Mouse (Mus musculus): ENCODE measurements around the gene Zbtb4. TPM values are rescaled to one million over a fixed set of nuclear protein-coding genes. Genes with fewer than 3 reads are reported as not detected.

The Zbtb4 gene
- polyA plus RNA-seq, 1 experiment: 30.6 TPM

Other genes starting within 250 kb of the Zbtb4 start
- gene Dnah2, start 216.8 kb upstream of the Zbtb4 start, polyA plus RNA-seq (2012; rRNA removed): 0.88 and 1.1 TPM in 2 replicates
- 0.93 and 1.1 TPM in 2 replicates for gene Efnb3, start 205.7 kb upstream of the Zbtb4 start, polyA plus RNA-seq (2012; rRNA removed)
- 13.1 and 14.9 TPM in 2 replicates for gene Wrap53, start 185.7 kb upstream of the Zbtb4 start, polyA plus RNA-seq (2012; rRNA removed)
- gene Trp53, start 185.6 kb upstream of the Zbtb4 start, polyA plus RNA-seq (2012; rRNA removed): 58.2 and 62.0 TPM in 2 replicates
- 12.5 and 18.1 TPM in 2 replicates for gene Atp1b2, start 160.0 kb upstream of the Zbtb4 start, polyA plus RNA-seq (2012; rRNA removed)
- not detected in 2 replicates for gene Shbg, start 148.0 kb upstream of the Zbtb4 start, polyA plus RNA-seq (2012; rRNA removed)
- gene Sat2, start 143.9 kb upstream of the Zbtb4 start, polyA plus RNA-seq (2012; rRNA removed): 10.3 and 11.2 TPM in 2 replicates
- gene Fxr2, start 132.9 kb upstream of the Zbtb4 start, polyA plus RNA-seq (2012; rRNA removed): 69.7 and 80.8 TPM in 2 replicates
- 1.9 and 2.4 TPM in 2 replicates for gene Sox15, start 110.6 kb upstream of the Zbtb4 start, polyA plus RNA-seq (2012; rRNA removed)
- gene Mpdu1, start 103.3 kb upstream of the Zbtb4 start, polyA plus RNA-seq (2012; rRNA removed): 118 and 159 TPM in 2 replicates
- gene Cd68, start 99.8 kb upstream of the Zbtb4 start, polyA plus RNA-seq (2012; rRNA removed): 31.8 and 35.9 TPM in 2 replicates
- gene Eif4a1, start 93.5 kb upstream of the Zbtb4 start, polyA plus RNA-seq (2012; rRNA removed): 311 and 352 TPM in 2 replicates
- 58.7 and 72.4 TPM in 2 replicates for gene Senp3, start 83.8 kb upstream of the Zbtb4 start, polyA plus RNA-seq (2012; rRNA removed)
- gene Tnfsf13, start 80.1 kb upstream of the Zbtb4 start, polyA plus RNA-seq (2012; rRNA removed): 4.6 and 4.7 TPM in 2 replicates
- 21.3 and 27.6 TPM in 2 replicates for gene Tnfsf12, start 70.1 kb upstream of the Zbtb4 start, polyA plus RNA-seq (2012; rRNA removed)
- 4.2 and 4.9 TPM in 2 replicates for gene Tnfsfm13, start 69.8 kb upstream of the Zbtb4 start, polyA plus RNA-seq (2012; rRNA removed)
- gene Polr2a, start 7.3 kb upstream of the Zbtb4 start, polyA plus RNA-seq (2012; rRNA removed): 18.5 and 48.2 TPM in 2 replicates
- 0.22 and 0.51 TPM in 2 replicates for gene Slc35g3, start 3.9 kb upstream of the Zbtb4 start, polyA plus RNA-seq (2012; rRNA removed)
- 15.3 and 18.3 TPM in 2 replicates for gene Chrnb1, start 30.0 kb downstream of the Zbtb4 start, polyA plus RNA-seq (2012; rRNA removed)
- 6.9 and 7.7 TPM in 2 replicates for gene Fgf11, start 35.9 kb downstream of the Zbtb4 start, polyA plus RNA-seq (2012; rRNA removed)
- gene Tmem102, start 39.7 kb downstream of the Zbtb4 start, polyA plus RNA-seq (2012; rRNA removed): 12.9 and 20.5 TPM in 2 replicates
- 0.18 and 0.47 TPM in 2 replicates for gene Gm39566, start 49.4 kb downstream of the Zbtb4 start, polyA plus RNA-seq (2012; rRNA removed)
- 6.8 and 9.8 TPM in 2 replicates for gene Spem2, start 52.6 kb downstream of the Zbtb4 start, polyA plus RNA-seq (2012; rRNA removed)
- 11.3 and 16.5 TPM in 2 replicates for gene Spem1, start 56.3 kb downstream of the Zbtb4 start, polyA plus RNA-seq (2012; rRNA removed)
- 19.0 and 23.8 TPM in 2 replicates for gene Nlgn2, start 71.9 kb downstream of the Zbtb4 start, polyA plus RNA-seq (2012; rRNA removed)
- 179 and 279 TPM in 2 replicates for gene Tmem256, start 72.6 kb downstream of the Zbtb4 start, polyA plus RNA-seq (2012; rRNA removed)
- gene Plscr3, start 80.5 kb downstream of the Zbtb4 start, polyA plus RNA-seq (2012; rRNA removed): 60.4 and 66.9 TPM in 2 replicates
- gene Tnk1, start 92.8 kb downstream of the Zbtb4 start, polyA plus RNA-seq (2012; rRNA removed): 26.0 and 32.5 TPM in 2 replicates
- gene Tmem95, start 112.1 kb downstream of the Zbtb4 start, polyA plus RNA-seq (2012; rRNA removed): not detected in 2 replicates
- gene Kctd11, start 115.5 kb downstream of the Zbtb4 start, polyA plus RNA-seq (2012; rRNA removed): 9.0 and 10.0 TPM in 2 replicates
- gene Acap1, start 129.6 kb downstream of the Zbtb4 start, polyA plus RNA-seq (2012; rRNA removed): 37.7 and 38.2 TPM in 2 replicates
- gene 2810408A11Rik, start 135.1 kb downstream of the Zbtb4 start, polyA plus RNA-seq (2012; rRNA removed): 5.4 and 5.9 TPM in 2 replicates
- 42.3 and 45.0 TPM in 2 replicates for gene Neurl4, start 135.2 kb downstream of the Zbtb4 start, polyA plus RNA-seq (2012; rRNA removed)
- 56.9 and 61.2 TPM in 2 replicates for gene Gps2, start 148.0 kb downstream of the Zbtb4 start, polyA plus RNA-seq (2012; rRNA removed)
- gene Eif5a, start 156.0 kb downstream of the Zbtb4 start, polyA plus RNA-seq (2012; rRNA removed): 457 and 520 TPM in 2 replicates
- 19.2 and 37.4 TPM in 2 replicates for gene Ybx2, start 169.9 kb downstream of the Zbtb4 start, polyA plus RNA-seq (2012; rRNA removed)
- gene Slc2a4, start 182.3 kb downstream of the Zbtb4 start, polyA plus RNA-seq (2012; rRNA removed): 121 and 139 TPM in 2 replicates
- 88.4 and 172 TPM in 2 replicates for gene Cldn7, start 198.9 kb downstream of the Zbtb4 start, polyA plus RNA-seq (2012; rRNA removed)
- 94.3 and 108 TPM in 2 replicates for gene Ctdnep1, start 215.2 kb downstream of the Zbtb4 start, polyA plus RNA-seq (2012; rRNA removed)
- gene Elp5, start 216.6 kb downstream of the Zbtb4 start, polyA plus RNA-seq (2012; rRNA removed): 60.1 and 80.3 TPM in 2 replicates
- 568 and 793 TPM in 2 replicates for gene Gabarap, start 225.2 kb downstream of the Zbtb4 start, polyA plus RNA-seq (2012; rRNA removed)
- 22.8 and 23.2 TPM in 2 replicates for gene Phf23, start 229.9 kb downstream of the Zbtb4 start, polyA plus RNA-seq (2012; rRNA removed)
- gene Dvl2, start 234.7 kb downstream of the Zbtb4 start, polyA plus RNA-seq (2012; rRNA removed): 13.7 and 19.1 TPM in 2 replicates
- 79.9 and 96.2 TPM in 2 replicates for gene Acadvl, start 249.5 kb downstream of the Zbtb4 start, polyA plus RNA-seq (2012; rRNA removed)